ENCODE assay signal across 12 mouse cellular contexts in genomic region chr14:24207360-24207752, GRCm38 (mm10). TPM values are rescaled to one million over a fixed set of nuclear protein-coding genes. Genes with fewer than 3 reads are reported as not detected.
DNase-seq lines count a peak whose midpoint lies in the region; ATAC-seq and TF ChIP-seq lines count a peak whose summit lies in the region.
"Had no signal": no experiment of that assay in that cellular context is flagged by ENCODE, and none has a peak within 500 bp of the region (broad histone marks: within the 10 kb centered on the region; RNA-seq: fewer than 3 reads in every experiment).

No protein-coding gene starts in this region.

- H3K9ac ChIP-seq in heart, embryonic 11.5 days (ENCODE audit: low read depth, low read length), result peak overlapping the region; percentile 44; the same call in 1 of the 2 replicates
- H3K9ac ChIP-seq in intestine, embryonic 14.5 days (ENCODE audit: low read length), result no peak overlapping the region
- no peak overlapping the region for H3K9ac ChIP-seq in neural tube, embryonic 15.5 days (replicated peaks)
- H3K9ac ChIP-seq: forebrain, embryonic 15.5 days had no signal

- no peaks in the 10 kb centered on the region for H3K36me3 ChIP-seq in heart, embryonic 11.5 days (ENCODE audit: control insufficient read depth, insufficient read depth, low read length)
- no peaks in the 10 kb centered on the region for H3K36me3 ChIP-seq in intestine, embryonic 14.5 days (ENCODE audit: control insufficient read depth, insufficient read depth, low read length)
- H3K36me3 ChIP-seq in neural tube, embryonic 15.5 days, result no peaks in the 10 kb centered on the region
- H3K36me3 ChIP-seq: forebrain, embryonic 15.5 days had no signal

- no peaks in the 10 kb centered on the region for H3K9me3 ChIP-seq in heart, embryonic 11.5 days (replicated peaks; ENCODE audit: control insufficient read depth, low read length)
- H3K9me3 ChIP-seq in intestine, embryonic 14.5 days (ENCODE audit: control insufficient read depth, low read length), result no peaks in the 10 kb centered on the region
- H3K9me3 ChIP-seq in neural tube, embryonic 15.5 days (replicated peaks), result no peaks in the 10 kb centered on the region
- H3K9me3 ChIP-seq: forebrain, embryonic 15.5 days had no signal

- WGBS in heart, embryonic 11.5 days (ENCODE audit: insufficient replicate concordance), result 33% methylated on average over 13 of the region's 13 CpGs
- WGBS in intestine, embryonic 14.5 days, result 32% methylated on average over 13 of the region's 13 CpGs
- 26% methylated on average over 13 of the region's 13 CpGs for WGBS in neural tube, embryonic 15.5 days

- ATAC-seq in heart, embryonic 11.5 days (replicated peaks; ENCODE audit: insufficient number of reproducible peaks, low FRiP score, low TSS enrichment), result no peak; the same call in 1 of the 2 replicates
- ATAC-seq in intestine, embryonic 14.5 days (replicated peaks; ENCODE audit: low FRiP score, low TSS enrichment, low read depth), result peak; percentile 37
- ATAC-seq in neural tube, embryonic 15.5 days (ENCODE audit: low FRiP score), result peak; percentile 64
- ATAC-seq: forebrain, embryonic 15.5 days had no signal

- H3K27ac ChIP-seq in heart, embryonic 11.5 days (ENCODE audit: low read depth, low read length), result peak overlapping the region; percentile 41
- H3K27ac ChIP-seq in layer of hippocampus, adult 2 months, result peak overlapping the region; percentile 69
- H3K27ac ChIP-seq in intestine, embryonic 14.5 days (ENCODE audit: low read depth), result peak overlapping the region; percentile 49
- H3K27ac ChIP-seq in neural tube, embryonic 15.5 days (replicated peaks), result peak overlapping the region; percentile 48

- H3K4me2 ChIP-seq in heart, embryonic 11.5 days, result peak overlapping the region; percentile 50
- H3K4me2 ChIP-seq in intestine, embryonic 14.5 days (ENCODE audit: low read length), result peak overlapping the region; percentile 11; the same call in 1 of the 2 replicates
- H3K4me2 ChIP-seq in neural tube, embryonic 15.5 days, result no peak overlapping the region
- H3K4me2 ChIP-seq: forebrain, embryonic 15.5 days had no signal

- H3K27me3 ChIP-seq in heart, embryonic 11.5 days (ENCODE audit: control insufficient read depth, insufficient read depth, low read length), result no peaks in the 10 kb centered on the region
- H3K27me3 ChIP-seq in intestine, embryonic 14.5 days (replicated peaks; ENCODE audit: control insufficient read depth, insufficient read depth, low read length), result no peaks in the 10 kb centered on the region
- no peaks in the 10 kb centered on the region for H3K27me3 ChIP-seq in neural tube, embryonic 15.5 days (replicated peaks)
- H3K27me3 ChIP-seq: forebrain, embryonic 15.5 days had no signal

- intact Hi-C loops in heart, postnatal 36 days (cut with DNase I), result no loop called here

- H3K4me3 ChIP-seq in heart, embryonic 11.5 days (ENCODE audit: low read depth, low read length), result no peak overlapping the region
- H3K4me3 ChIP-seq in layer of hippocampus, adult 2 months, result no peak overlapping the region
- H3K4me3 ChIP-seq in intestine, embryonic 14.5 days (ENCODE audit: low read depth, low read length), result no peak overlapping the region
- no peak overlapping the region for H3K4me3 ChIP-seq in neural tube, embryonic 15.5 days (replicated peaks)
- H3K4me3 ChIP-seq: forebrain, embryonic 15.5 days had no signal

- H3K4me1 ChIP-seq in heart, embryonic 11.5 days (ENCODE audit: control insufficient read depth, insufficient read depth, low read length), result peaks cover 66% of the 10 kb centered on the region
- peaks cover 46% of the 10 kb centered on the region for H3K4me1 ChIP-seq in intestine, embryonic 14.5 days (replicated peaks; ENCODE audit: control insufficient read depth, insufficient read depth, low read length)
- peaks cover 62% of the 10 kb centered on the region for H3K4me1 ChIP-seq in neural tube, embryonic 15.5 days

- no peak for TF ChIP-seq CTCF in layer of hippocampus, adult 2 months (conservative IDR thresholded peaks at IDR 0.05)

- no peak for DNase-seq in heart, postnatal 36 days
- DNase-seq in layer of hippocampus, adult 2 months (ENCODE audit: low spot score in 2 of 2), result no peak
- no peak for DNase-seq in layer of hippocampus, adult 9-11 months
- DNase-seq in intestine, embryonic 14.5 days (ENCODE audit: low spot score), result peak; percentile 68
- no peak for DNase-seq in B cell, adult 2 months
- no peak for DNase-seq in frontal cortex, postnatal 10 days (ENCODE audit: low spot score in 2 of 2)
- DNase-seq: cerebellum, adult 18-20 months; thymus, postnatal 25 days had no signal

RNA-seq across cellular contexts. Expression of gene Dlg5, which starts 38.4 kb away (rescaled TPM):
- polyA plus RNA-seq in heart, embryonic 11.5 days (2014; fragmentation: Nextera tagmentation; extraction: Ambion mirVana), result 16.3 and 17.4 TPM in 2 replicates
- total RNA-seq in heart, postnatal 36 days (2021), result 1 to 10 TPM; 7.9 to 9.2 TPM
- total RNA-seq in layer of hippocampus, adult 2 months (2021), result 10 to 100 TPM; 62.7 to 64.0 TPM
- 25.3 and 29.2 TPM in 2 replicates for polyA plus RNA-seq in intestine, embryonic 14.5 days (2014; fragmentation: Nextera tagmentation; extraction: Ambion mirVana)
- polyA plus RNA-seq in neural tube, embryonic 15.5 days (2015; fragmentation: Nextera tagmentation; extraction: Ambion mirVana), result 17.5 and 19.9 TPM in 2 replicates
- total RNA-seq: granulocyte monocyte progenitor cell, adult 5-6 weeks had no signal
